Mouse (Mus musculus) erythroblast, embryonic 14.5 days (primary cell): ENCODE measurements around the gene March7. TPM values are rescaled to one million over a fixed set of nuclear protein-coding genes. Genes with fewer than 3 reads are reported as not detected.

Experiments
- H3K27me3 ChIP-seq: 2 replicates; pipeline ENCODE4 v1.6.1; 2012; ENCODE audit warnings: inconsistent platforms; ENCODE audit not compliant: control insufficient read depth
- H3K36me3 ChIP-seq: 2 replicates; pipeline ENCODE4 v1.6.1; 2012; ENCODE audit warnings: mild to moderate bottlenecking, inconsistent platforms; ENCODE audit not compliant: control insufficient read depth
- H3K4me1 ChIP-seq: 2 replicates; pipeline ENCODE4 v1.6.1; 2012; ENCODE audit warnings: inconsistent platforms; ENCODE audit not compliant: control insufficient read depth
- H3K4me3 ChIP-seq: replicated peaks from 2 replicates; pipeline ENCODE3; 2012; ENCODE audit warnings: moderate library complexity, mild to moderate bottlenecking, inconsistent platforms
- H3K9me3 ChIP-seq: 2 replicates; pipeline ENCODE4 v1.6.1; 2012; ENCODE audit warnings: low read length, inconsistent platforms, mixed read lengths; ENCODE audit not compliant: control insufficient read depth
- GATA1 ChIP-seq: IDR thresholded peaks from 2 replicates; pipeline ENCODE4 v1.6.1; 2012; ENCODE audit warnings: low read length, inconsistent platforms, mixed read lengths
- TAL1 ChIP-seq: IDR thresholded peaks from 3 replicates; pipeline ENCODE4 v1.6.1; 2012; ENCODE audit warnings: low read length, inconsistent platforms, mixed read lengths
- polyA plus RNA-seq: library from polyadenylated mRNA; stranded (reverse); fragments of >175 nt; gene quantifications from 2 replicates; pipeline ENCODE4 v1.2.3, GENCODE M21; 2012

The March7 gene
- polyA plus RNA-seq, 1 experiment, result 0.24 TPM

DNA sequence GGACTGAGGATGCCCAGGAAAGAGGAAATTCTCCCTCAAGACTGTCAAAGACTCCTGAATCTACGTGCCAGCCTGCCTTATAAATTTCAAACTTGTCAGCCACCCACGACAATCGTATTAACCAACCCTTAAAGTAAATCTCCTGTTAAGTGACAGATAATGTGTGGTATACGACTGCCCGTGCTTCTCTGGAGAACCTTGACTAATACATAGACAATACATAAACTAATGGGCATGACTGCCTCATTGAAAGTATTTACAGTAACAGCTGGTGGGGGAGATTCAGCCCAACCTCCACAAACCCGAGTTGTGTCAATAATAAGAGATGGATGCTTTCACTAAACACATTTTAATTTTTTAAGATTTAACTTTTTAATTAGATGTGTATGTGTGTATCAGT is 3.9 kb upstream of the March7 start:
- H3K4me3 ChIP-seq, result no peak overlapping the region
- no peaks in the 10 kb centered on the region for H3K9me3 ChIP-seq
- H3K27me3 ChIP-seq, result no peaks in the 10 kb centered on the region
- peaks cover 40% of the 10 kb centered on the region for H3K36me3 ChIP-seq
- H3K4me1 ChIP-seq, result peaks cover 31% of the 10 kb centered on the region
- TF ChIP-seq GATA1 (no peak), TAL1 (no peak)

DNA sequence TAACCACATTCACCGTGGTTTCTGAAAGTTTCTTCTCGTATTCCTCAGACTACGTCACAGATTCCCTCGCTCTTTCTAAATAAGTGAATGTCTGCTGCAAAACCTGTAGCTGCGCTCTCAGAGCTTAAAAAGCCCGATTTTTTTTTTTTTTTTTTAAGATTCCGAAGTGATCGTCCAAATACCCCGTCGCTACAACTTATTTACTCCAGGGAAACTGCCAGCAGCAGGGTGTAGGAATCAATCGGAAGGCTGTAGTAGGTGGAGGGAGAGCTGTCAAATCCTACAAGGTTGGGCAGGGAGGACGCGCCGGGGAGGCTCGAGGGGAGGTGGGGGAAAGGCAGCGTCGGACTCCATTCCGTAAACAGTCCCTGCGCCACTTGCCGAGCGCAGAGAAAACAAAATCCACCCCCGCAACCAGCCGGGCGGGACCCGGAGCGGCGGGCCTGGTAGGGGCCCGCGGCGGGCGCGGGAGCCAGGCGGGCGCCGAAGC is 520 bp upstream of the March7 start:
- H3K9me3 ChIP-seq, result no peaks in the 10 kb centered on the region
- TF ChIP-seq GATA1 (no peak), TAL1 (no peak)
- peaks cover 54% of the 10 kb centered on the region for H3K4me1 ChIP-seq
- H3K4me3 ChIP-seq, result peak overlapping the region; percentile 78
- no peaks in the 10 kb centered on the region for H3K27me3 ChIP-seq
- H3K36me3 ChIP-seq, result peaks cover 53% of the 10 kb centered on the region

DNA sequence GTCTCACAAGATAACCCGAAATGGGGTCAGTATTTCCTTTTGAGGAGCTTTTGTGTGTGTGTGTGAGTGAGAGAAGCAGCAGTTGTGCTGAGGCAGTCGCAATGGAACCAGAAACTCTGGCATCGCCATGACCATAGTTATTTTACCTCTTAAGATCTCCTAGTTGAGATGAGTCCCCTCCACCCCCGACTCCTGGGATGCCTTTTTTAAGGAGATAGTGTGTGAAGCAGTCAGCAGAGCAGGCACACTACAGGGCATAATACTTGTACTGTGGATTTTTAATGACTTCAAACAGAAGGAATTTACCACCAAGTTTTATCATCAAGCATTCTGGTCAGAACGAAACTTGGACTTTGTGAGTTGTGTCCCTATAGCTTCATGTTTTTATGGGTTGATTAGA is 1.1 kb downstream of the March7 start:
- H3K4me3 ChIP-seq, result peak overlapping the region; percentile 78
- peaks cover 56% of the 10 kb centered on the region for H3K4me1 ChIP-seq
- no peaks in the 10 kb centered on the region for H3K27me3 ChIP-seq
- no peaks in the 10 kb centered on the region for H3K9me3 ChIP-seq
- TF ChIP-seq GATA1 (no peak), TAL1 (no peak)
- H3K36me3 ChIP-seq, result peaks cover 50% of the 10 kb centered on the region

DNA sequence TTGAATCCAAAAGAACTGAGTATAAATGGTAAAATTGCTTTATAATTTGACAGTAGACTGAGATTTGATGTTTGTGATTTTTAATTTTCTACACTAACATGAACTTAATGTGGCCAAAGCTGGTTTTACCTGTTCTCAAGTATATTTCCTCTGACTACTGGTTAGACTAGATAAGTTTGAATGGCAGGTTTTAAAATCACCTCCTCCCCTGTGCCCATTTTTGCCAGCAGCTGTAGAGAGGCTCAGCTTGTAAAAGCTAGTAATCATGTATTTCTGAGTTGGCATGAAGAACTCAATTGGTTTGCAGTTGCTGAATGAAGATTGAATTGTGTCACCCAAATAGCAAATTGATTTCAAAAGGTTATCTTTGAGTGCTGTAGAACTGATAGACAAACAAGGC is 2.8 kb downstream of the March7 start:
- Histone ChIP-seq H3K27me3 (no peaks in the 10 kb centered on the region), H3K4me3 (no peak overlapping the region), H3K4me1 (peaks cover 59% of the 10 kb centered on the region), H3K36me3 (peaks cover 49% of the 10 kb centered on the region), H3K9me3 (no peaks in the 10 kb centered on the region)
- TF ChIP-seq TAL1 (no peak), GATA1 (no peak)

DNA sequence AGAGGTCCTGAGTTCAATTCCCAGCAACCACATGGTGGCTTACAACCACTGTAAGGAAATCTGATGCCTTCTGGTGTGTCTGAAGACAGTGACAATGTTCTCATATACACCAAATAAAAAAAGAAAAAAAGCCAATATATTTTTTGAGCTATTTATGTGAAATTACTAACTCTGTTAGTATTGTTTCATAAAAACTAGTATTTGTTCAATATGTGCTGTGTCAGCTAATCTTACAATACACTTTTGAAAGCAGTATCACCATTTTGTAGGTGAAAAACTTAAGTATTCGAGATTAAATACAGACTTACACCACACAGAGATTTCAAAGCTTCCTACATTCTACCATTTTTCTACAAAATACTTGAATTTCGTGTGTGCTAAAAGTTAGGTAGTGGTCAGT is 5.0 kb downstream of the March7 start:
- Histone ChIP-seq H3K9me3 (no peaks in the 10 kb centered on the region), H3K4me1 (peaks cover 51% of the 10 kb centered on the region), H3K36me3 (peaks cover 56% of the 10 kb centered on the region), H3K27me3 (no peaks in the 10 kb centered on the region), H3K4me3 (no peak overlapping the region)
- no peak for TF ChIP-seq TAL1
- no peak for TF ChIP-seq GATA1

DNA sequence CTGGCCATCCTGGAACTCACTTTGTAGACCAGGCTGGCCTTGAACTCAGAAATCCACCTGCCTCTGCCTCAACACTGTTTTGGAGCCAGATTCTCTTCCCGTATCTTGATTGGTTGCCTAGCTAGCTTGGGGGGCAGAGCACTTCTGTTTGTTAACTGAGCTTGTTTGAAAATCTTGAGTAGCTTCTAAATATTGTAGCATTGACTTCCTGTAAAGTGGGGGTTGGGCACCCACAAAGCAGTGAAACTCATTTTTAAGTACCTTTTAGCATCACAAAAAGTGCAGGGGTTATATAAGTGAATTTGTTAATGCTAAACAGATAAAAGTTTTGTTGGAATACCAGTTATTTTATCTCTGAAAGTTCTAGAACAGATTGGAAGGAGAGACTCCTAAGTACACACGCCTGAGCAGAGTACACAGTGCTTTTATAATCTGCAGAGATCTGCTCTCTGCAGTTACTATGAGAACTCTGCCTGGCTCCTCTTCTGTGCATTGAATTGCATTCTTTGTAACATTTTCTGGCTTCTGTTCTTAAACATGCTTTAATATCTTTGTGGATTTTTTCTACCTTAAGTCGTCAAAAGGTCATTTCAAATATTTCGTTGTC is 7.0 kb downstream of the March7 start:
- Histone ChIP-seq H3K36me3 (peaks cover 57% of the 10 kb centered on the region), H3K4me1 (peaks cover 38% of the 10 kb centered on the region), H3K4me3 (no peak overlapping the region)

DNA sequence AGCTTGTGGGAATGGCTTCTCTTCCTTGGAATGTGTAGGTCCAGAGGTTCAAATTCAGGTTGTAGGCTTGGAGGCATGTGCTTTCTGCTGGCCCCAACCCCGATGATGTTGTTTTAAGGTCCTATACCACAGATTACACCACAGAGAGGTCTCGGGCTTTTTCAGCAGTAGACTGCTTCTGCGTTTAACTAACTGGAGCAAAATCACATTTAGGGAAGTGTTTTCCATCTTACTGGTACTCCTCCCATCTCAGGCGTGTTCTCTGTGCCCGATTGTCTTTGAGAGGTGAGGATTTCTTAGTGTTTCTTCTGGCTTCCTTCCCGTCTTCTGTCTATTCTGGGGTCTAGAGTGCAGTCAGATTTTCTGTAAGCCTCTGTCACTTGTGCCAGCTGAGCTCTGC is 7.9 kb downstream of the March7 start:
- H3K4me3 ChIP-seq, result no peak overlapping the region
- no peak for TF ChIP-seq TAL1
- TF ChIP-seq GATA1, result no peak
- no peaks in the 10 kb centered on the region for H3K9me3 ChIP-seq
- H3K36me3 ChIP-seq, result peaks cover 50% of the 10 kb centered on the region
- no peaks in the 10 kb centered on the region for H3K27me3 ChIP-seq
- H3K4me1 ChIP-seq, result peaks cover 28% of the 10 kb centered on the region

More for the DNA sequence above, 7.0 kb downstream of the March7 start:
- TF ChIP-seq TAL1, result no peak
- no peak for TF ChIP-seq GATA1
- H3K9me3 ChIP-seq, result no peaks in the 10 kb centered on the region
- no peaks in the 10 kb centered on the region for H3K27me3 ChIP-seq

DNA sequence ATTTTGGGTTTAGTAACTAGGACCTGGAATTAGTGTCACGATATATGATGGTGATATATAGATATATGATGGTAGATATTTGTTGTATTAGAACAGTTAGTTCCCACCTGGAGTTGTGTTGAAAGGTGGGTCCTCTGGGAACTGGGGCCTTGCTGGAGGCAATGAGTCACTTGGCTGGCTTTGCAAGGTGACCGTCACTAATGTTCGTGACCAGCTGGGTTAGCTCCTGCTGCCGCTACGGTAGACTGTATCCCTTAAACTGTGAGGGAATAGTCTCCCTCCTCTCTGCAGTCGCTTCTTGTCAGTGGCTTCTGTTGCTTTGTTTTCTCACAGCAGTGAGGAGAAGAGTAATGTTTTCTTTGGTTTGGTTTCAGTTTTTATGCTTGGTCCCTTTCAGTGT is 11.5 kb downstream of the March7 start:
- Histone ChIP-seq H3K27me3 (no peaks in the 10 kb centered on the region), H3K36me3 (peaks cover 25% of the 10 kb centered on the region), H3K4me1 (peaks cover 13% of the 10 kb centered on the region), H3K9me3 (no peaks in the 10 kb centered on the region), H3K4me3 (no peak overlapping the region)
- TF ChIP-seq GATA1 (no peak), TAL1 (no peak)

DNA sequence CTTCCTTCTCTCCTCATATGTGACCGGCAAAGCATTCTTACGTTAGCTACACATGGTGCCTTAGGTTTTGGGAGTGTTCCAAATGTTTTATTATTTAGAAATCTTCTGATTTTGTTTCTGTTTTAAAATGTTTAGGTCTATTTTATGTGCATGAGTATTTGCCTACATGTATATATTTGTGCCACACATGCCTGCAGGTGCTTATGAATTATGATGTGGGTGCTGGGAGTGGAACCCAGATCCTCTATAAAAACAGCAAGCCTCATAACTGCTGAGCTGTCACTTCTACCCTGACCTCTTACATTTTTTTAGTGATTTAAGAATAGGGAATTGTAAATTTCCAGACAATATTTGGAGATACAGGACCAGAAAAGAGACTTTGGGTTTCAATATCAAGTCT is 12.3 kb downstream of the March7 start:
- Histone ChIP-seq H3K4me1 (peaks cover 13% of the 10 kb centered on the region), H3K27me3 (no peaks in the 10 kb centered on the region), H3K9me3 (no peaks in the 10 kb centered on the region), H3K4me3 (no peak overlapping the region), H3K36me3 (peaks cover 22% of the 10 kb centered on the region)
- TF ChIP-seq TAL1, result no peak
- TF ChIP-seq GATA1, result no peak

DNA sequence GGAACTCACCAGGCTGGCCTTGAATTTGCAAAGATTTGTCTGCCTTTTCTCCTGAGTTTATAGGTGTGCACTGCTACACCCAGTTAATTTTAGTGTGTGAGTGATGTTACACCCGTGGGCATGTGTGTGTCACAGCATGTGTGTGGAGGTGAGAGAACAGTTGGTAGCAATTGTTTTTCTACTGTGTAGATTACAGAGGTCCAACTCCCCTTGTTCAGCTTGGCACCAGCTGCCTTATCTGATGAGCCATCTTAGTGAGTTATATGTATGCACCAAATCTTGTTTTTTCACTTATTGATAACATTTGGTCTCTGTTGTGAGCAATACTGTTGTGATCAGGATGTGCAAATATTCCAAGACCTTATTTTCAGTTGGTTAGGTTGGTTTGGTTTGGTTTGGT is 13.8 kb downstream of the March7 start:
- H3K4me3 ChIP-seq, result no peak overlapping the region
- peaks cover 17% of the 10 kb centered on the region for H3K36me3 ChIP-seq
- no peaks in the 10 kb centered on the region for H3K27me3 ChIP-seq
- TF ChIP-seq GATA1 (peak; percentile 79), TAL1 (no peak)
- peaks cover 22% of the 10 kb centered on the region for H3K4me1 ChIP-seq
- no peaks in the 10 kb centered on the region for H3K9me3 ChIP-seq
